Mouse (Mus musculus): ENCODE measurements around the gene Hoxb8. TPM values are rescaled to one million over a fixed set of nuclear protein-coding genes. Genes with fewer than 3 reads are reported as not detected.

Hoxb8 gene
- total RNA-seq, 1 experiment, result 0.18 TPM

GRCm38 (mm10) chr11:96301837-96302236 lies 20.1 kb downstream of the Hoxb8 start:
- TF ChIP-seq ZC3H11A (IDR thresholded peaks at IDR 0.05; ENCODE audit: borderline replicate concordance, low read depth, low read length), result no peak
- TF ChIP-seq ZNF384 (IDR thresholded peaks at IDR 0.05; ENCODE audit: low read depth, low read length), result no peak
- no peak for TF ChIP-seq CHD2 (IDR thresholded peaks at IDR 0.05; ENCODE audit: low read depth, low read length)
- no peak for TF ChIP-seq HCFC1 (IDR thresholded peaks at IDR 0.05; ENCODE audit: borderline replicate concordance, insufficient read depth, low read length)
- no peak for TF ChIP-seq MAFK (IDR thresholded peaks at IDR 0.05; ENCODE audit: insufficient read depth, low read depth, low read length)
- Histone ChIP-seq H3K4me1 (ENCODE audit: control insufficient read depth in 2 of 2, insufficient read depth in 2 of 2, low read length in 2 of 2, poor library complexity in 1 of 2) (peaks cover 0 to 3% of the 10 kb centered on the region in 2 experiments; a peak in 1 of 4 replicates), H3K9ac (ENCODE audit: insufficient read depth, low read depth, low read length, poor library complexity, severe bottlenecking) (no peak overlapping the region), H3K4me3 (ENCODE audit: insufficient read depth in 1 of 2, low read depth in 1 of 2, low read length in 2 of 2, poor library complexity in 1 of 2, severe bottlenecking in 1 of 2) (no peak overlapping the region), H3K27ac (ENCODE audit: insufficient read depth, low read depth, low read length, poor library complexity, severe bottlenecking) (no peak overlapping the region), H3K9me3 (ENCODE audit: control insufficient read depth, insufficient read depth, low read depth, low read length) (no peaks in the 10 kb centered on the region), H3K36me3 (ENCODE audit: control insufficient read depth, insufficient read depth, low read length, poor library complexity, severe bottlenecking) (no peaks in the 10 kb centered on the region)
- DNase-seq (ENCODE audit: low read depth, low spot score), result no peak
- in situ Hi-C loops (cut with MboI; ENCODE audit: low sequenced_read_pairs in 2 of 2, unreplicated experiment in 2 of 2), result loop anchor here in 1 of 2 experiments (10.0 kb wide), 1 partner anchor 253 kb away; no protein-coding TSS in a partner anchor

- Histone ChIP-seq H3K4me3 (ENCODE audit: insufficient read depth in 1 of 2, low read depth in 1 of 2, low read length in 2 of 2, poor library complexity in 1 of 2, severe bottlenecking in 1 of 2) (no peak overlapping the region), H3K9ac (ENCODE audit: insufficient read depth, low read depth, low read length, poor library complexity, severe bottlenecking) (no peak overlapping the region), H3K36me3 (ENCODE audit: control insufficient read depth, insufficient read depth, low read length, poor library complexity, severe bottlenecking) (no peaks in the 10 kb centered on the region), H3K4me1 (ENCODE audit: control insufficient read depth in 2 of 2, insufficient read depth in 2 of 2, low read length in 2 of 2, poor library complexity in 1 of 2) (peaks cover 0 to 3% of the 10 kb centered on the region in 2 experiments; a peak in 1 of 4 replicates), H3K9me3 (ENCODE audit: control insufficient read depth, insufficient read depth, low read depth, low read length) (no peaks in the 10 kb centered on the region), H3K27ac (ENCODE audit: insufficient read depth, low read depth, low read length, poor library complexity, severe bottlenecking) (no peak overlapping the region)
- TF ChIP-seq HCFC1 (IDR thresholded peaks at IDR 0.05; ENCODE audit: borderline replicate concordance, insufficient read depth, low read length), result no peak
- TF ChIP-seq ZC3H11A (IDR thresholded peaks at IDR 0.05; ENCODE audit: borderline replicate concordance, low read depth, low read length), result no peak
- no peak for DNase-seq (ENCODE audit: low read depth, low spot score)
- in situ Hi-C loops (cut with MboI; ENCODE audit: low sequenced_read_pairs in 2 of 2, unreplicated experiment in 2 of 2), result loop anchor here in 1 of 2 experiments (10.0 kb wide), 1 partner anchor 252 kb away; no protein-coding TSS in a partner anchor
These were observed 20.9 kb downstream of the Hoxb8 start for GRCm38 (mm10) chr11:96302381-96303150.

GRCm38 (mm10) chr11:96303151-96304099 lies 21.7 kb downstream of the Hoxb8 start, which contains the start of gene Hoxb5:
Hoxb5 (plus strand) TSS chr11:96303336.
- H3K36me3 ChIP-seq (ENCODE audit: control insufficient read depth, insufficient read depth, low read length, poor library complexity, severe bottlenecking), result no peaks in the 10 kb centered on the region
- peaks cover 0 to 3% of the 10 kb centered on the region in 2 experiments; a peak in 1 of 4 replicates for H3K4me1 ChIP-seq (ENCODE audit: control insufficient read depth in 2 of 2, insufficient read depth in 2 of 2, low read length in 2 of 2, poor library complexity in 1 of 2)
- TF ChIP-seq CHD2 (IDR thresholded peaks at IDR 0.05; ENCODE audit: low read depth, low read length), result no peak
- TF ChIP-seq HCFC1 (IDR thresholded peaks at IDR 0.05; ENCODE audit: borderline replicate concordance, insufficient read depth, low read length), result no peak
- TF ChIP-seq ZC3H11A (IDR thresholded peaks at IDR 0.05; ENCODE audit: borderline replicate concordance, low read depth, low read length), result no peak
- no peak for TF ChIP-seq ZNF384 (IDR thresholded peaks at IDR 0.05; ENCODE audit: low read depth, low read length)
- no peak for TF ChIP-seq MAFK (IDR thresholded peaks at IDR 0.05; ENCODE audit: insufficient read depth, low read depth, low read length)
- H3K9ac ChIP-seq (ENCODE audit: insufficient read depth, low read depth, low read length, poor library complexity, severe bottlenecking), result no peak within 1 kb of the TSS
- H3K27ac ChIP-seq (ENCODE audit: insufficient read depth, low read depth, low read length, poor library complexity, severe bottlenecking), result no peak within 1 kb of the TSS
- in situ Hi-C loops (cut with MboI; ENCODE audit: low sequenced_read_pairs in 2 of 2, unreplicated experiment in 2 of 2), result loop anchor here in 1 of 2 experiments (10.0 kb wide), 1 partner anchor 251 kb away; no protein-coding TSS in a partner anchor
- no peaks in the 10 kb centered on the region for H3K9me3 ChIP-seq (ENCODE audit: control insufficient read depth, insufficient read depth, low read depth, low read length)
- DNase-seq (ENCODE audit: low read depth, low spot score), result no peak
- H3K4me3 ChIP-seq (ENCODE audit: insufficient read depth in 1 of 2, low read depth in 1 of 2, low read length in 2 of 2, poor library complexity in 1 of 2, severe bottlenecking in 1 of 2), result peak within 1 kb of the TSS; percentile 1 to 13; a peak in 1 of 4 replicates

- DNase-seq (ENCODE audit: low read depth, low spot score), result no peak
- Histone ChIP-seq H3K9ac (ENCODE audit: insufficient read depth, low read depth, low read length, poor library complexity, severe bottlenecking) (no peak overlapping the region), H3K4me1 (ENCODE audit: control insufficient read depth in 2 of 2, insufficient read depth in 2 of 2, low read length in 2 of 2, poor library complexity in 1 of 2) (peaks cover 0 to 3% of the 10 kb centered on the region in 2 experiments; a peak in 1 of 4 replicates), H3K27ac (ENCODE audit: insufficient read depth, low read depth, low read length, poor library complexity, severe bottlenecking) (no peak overlapping the region), H3K36me3 (ENCODE audit: control insufficient read depth, insufficient read depth, low read length, poor library complexity, severe bottlenecking) (no peaks in the 10 kb centered on the region), H3K9me3 (ENCODE audit: control insufficient read depth, insufficient read depth, low read depth, low read length) (no peaks in the 10 kb centered on the region), H3K4me3 (ENCODE audit: insufficient read depth in 1 of 2, low read depth in 1 of 2, low read length in 2 of 2, poor library complexity in 1 of 2, severe bottlenecking in 1 of 2) (no peak overlapping the region)
- TF ChIP-seq CHD2 (IDR thresholded peaks at IDR 0.05; ENCODE audit: low read depth, low read length), result no peak
- no peak for TF ChIP-seq ZNF384 (IDR thresholded peaks at IDR 0.05; ENCODE audit: low read depth, low read length)
- no peak for TF ChIP-seq ZC3H11A (IDR thresholded peaks at IDR 0.05; ENCODE audit: borderline replicate concordance, low read depth, low read length)
- no peak for TF ChIP-seq MAFK (IDR thresholded peaks at IDR 0.05; ENCODE audit: insufficient read depth, low read depth, low read length)
- in situ Hi-C loops (cut with MboI; ENCODE audit: low sequenced_read_pairs in 2 of 2, unreplicated experiment in 2 of 2), result loop anchor here in 1 of 2 experiments (10.0 kb wide), 1 partner anchor 250 kb away; no protein-coding TSS in a partner anchor
These were observed 22.9 kb downstream of the Hoxb8 start for GRCm38 (mm10) chr11:96304381-96305195.
